Mouse (Mus musculus) heart, postnatal 10 days (tissue): ENCODE measurements around the gene Socs5. TPM values are rescaled to one million over a fixed set of nuclear protein-coding genes. Genes with fewer than 3 reads are reported as not detected.
A peak's percentile ranks its signal among the peaks of the same experiment; 100 is the strongest.

Source experiments
- DNase-seq, 2 experiments: peaks; one replicate each; pipeline ENCODE4 v3.0.0; 2021
- intact Hi-C: fragments of 180-260 bp; cut with DNase I; formaldehyde crosslinking; loops from one replicate; pipeline ENCODE4 v1.15.1; 2025
- total RNA-seq, 2 experiments: library from RNA; stranded (reverse); gene quantifications; 2 replicates each; pipeline ENCODE4 v1.2.3; 2021

Socs5 gene
- total RNA-seq, 2 experiments from 2014 or later, result 30.7 to 32.0 TPM

DNA sequence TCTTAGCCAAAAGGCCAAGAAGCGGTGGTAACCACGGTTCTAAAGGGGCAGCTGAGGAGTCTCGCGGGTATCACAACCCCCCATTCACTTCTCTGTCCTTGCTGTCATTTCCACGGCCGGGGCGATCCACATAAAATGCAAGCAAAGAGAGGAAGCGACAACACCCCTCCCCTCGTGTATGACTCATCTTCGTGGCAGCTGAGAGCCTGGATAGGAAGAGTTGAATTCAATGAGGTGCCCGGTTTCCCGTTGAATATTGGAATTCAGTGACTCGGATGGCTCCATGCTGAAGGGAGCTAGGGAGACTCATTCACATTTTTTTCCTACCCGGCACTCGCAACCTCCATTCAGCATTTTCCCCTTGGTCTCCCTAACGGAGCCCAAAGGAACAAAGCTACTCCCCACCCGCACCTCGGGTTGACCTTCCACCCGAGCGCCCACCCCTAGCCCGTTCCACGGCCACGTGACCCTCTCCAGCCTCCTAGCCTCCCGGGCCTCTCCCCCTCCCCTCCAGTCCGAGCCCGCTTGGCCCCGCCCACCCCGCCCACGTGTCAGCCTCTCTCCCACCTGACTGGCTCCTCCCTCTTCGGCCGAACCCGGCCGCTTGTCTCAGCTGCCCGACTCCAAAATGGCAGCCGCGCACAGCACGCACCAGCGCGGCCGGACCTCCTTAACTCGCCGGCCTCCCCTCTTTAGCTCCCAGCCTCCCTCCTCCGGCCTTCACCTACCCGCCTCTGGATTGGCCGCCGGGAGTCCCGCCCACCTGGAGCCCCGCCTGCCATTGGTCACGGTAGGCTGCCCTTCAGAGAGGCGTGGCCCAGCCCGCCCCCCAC is 572 bp upstream of the Socs5 start:
- intact Hi-C loops, result loop anchor here (5.0 kb wide), 3 partner anchors 50 to 140 kb away; no protein-coding TSS in a partner anchor

DNA sequence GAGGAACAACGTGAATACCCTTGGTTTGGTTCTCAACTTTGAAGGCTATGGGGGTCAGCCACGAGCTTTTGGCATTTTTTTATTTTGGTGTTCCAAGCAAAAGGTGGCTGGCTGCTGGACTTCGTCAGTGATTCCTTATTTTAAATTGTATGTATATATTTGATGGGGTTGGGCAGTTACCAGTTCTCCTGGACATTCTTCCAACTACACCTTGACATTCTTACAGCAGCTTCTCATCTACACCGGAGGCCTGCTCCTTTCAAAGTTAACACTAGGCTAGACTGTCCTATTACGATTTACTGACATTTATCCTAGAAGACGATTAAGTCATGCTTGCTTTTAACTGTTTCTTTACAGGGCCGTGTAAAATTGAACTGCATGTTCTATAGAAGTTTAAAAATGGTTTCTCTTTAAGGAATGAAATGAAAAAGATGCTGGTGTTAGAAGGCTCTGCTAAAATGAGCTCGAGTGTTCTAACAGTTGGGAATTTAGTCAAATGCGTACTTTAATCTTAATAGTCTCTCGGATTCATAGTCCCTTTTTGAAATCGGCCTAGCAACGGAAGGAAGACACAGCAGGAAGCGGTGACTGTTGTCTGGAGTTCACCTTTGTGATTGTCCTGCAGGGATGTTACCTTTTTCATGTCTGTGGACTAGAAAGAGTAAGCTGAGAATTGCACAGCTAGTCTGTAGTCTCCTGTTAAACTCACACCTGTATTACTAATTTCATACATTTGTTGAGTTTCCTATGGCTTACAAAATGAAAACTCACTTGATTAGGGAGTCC is 1.2 kb downstream of the Socs5 start:
- intact Hi-C loops, result loop anchor here (5.0 kb wide), 3 partner anchors 51 to 139 kb away; no protein-coding TSS in a partner anchor
- DNase-seq, result no peak

More for the DNA sequence above, 572 bp upstream of the Socs5 start:
- DNase-seq, result peak; percentile 98

DNA sequence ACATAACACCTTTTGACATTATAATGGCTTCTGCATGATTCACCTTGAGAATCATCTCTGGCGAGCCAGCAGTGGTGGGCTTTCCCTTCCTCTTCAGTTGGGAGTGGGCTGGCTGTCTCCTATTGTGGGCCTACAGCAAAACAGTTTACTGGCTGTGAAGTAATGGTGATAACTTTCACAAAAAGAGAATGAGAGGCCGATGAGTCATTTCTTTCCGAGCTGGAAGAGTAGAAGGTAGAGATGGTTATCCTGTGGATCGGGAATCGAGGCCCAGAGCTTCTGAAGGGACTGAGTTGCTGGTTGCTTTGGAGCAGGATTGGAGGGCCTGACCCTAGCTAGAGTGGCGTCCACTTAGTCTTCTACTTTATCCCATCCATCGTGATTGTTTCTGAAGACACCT is 2.0 kb downstream of the Socs5 start:
- DNase-seq, result no peak
- intact Hi-C loops, result loop anchor here (5.0 kb wide), 3 partner anchors 52 to 138 kb away; no protein-coding TSS in a partner anchor

DNA sequence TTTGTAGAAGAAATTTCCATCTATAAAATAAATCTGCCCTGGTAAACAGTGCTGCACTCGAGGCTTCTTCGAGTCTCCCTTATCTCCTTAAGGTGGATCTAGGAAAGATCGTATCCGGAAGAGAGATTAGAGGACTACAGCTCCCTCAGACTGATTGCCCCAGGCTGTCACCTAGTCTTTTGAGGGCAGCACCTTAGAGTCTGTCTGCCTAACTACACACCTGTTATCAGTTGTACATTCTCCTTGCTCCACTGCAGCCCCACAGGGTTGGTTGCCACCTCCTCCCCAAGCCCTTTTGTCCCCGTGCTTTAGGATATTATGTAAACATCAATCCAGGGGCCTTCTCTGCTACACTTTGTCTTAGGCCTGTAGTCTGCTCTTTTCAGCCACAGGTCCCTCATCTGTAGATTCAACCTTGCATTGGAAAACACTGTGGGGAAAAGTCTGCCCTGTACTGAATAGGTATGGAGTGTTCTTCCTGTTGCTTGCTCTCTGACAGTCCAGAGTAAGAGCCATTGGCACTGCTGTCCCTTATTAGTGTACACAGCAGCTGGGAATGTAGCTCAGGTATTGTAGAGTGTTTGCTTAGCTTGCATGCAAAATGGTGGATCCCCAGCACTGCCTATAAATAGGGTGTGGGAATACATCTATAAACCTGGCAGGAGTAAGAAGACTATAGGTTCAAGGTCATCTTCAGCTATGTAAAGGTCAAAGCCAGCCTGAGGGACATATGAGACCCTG is 5.5 kb downstream of the Socs5 start:
- DNase-seq, result no peak
- intact Hi-C loops, result no loop called here

DNA sequence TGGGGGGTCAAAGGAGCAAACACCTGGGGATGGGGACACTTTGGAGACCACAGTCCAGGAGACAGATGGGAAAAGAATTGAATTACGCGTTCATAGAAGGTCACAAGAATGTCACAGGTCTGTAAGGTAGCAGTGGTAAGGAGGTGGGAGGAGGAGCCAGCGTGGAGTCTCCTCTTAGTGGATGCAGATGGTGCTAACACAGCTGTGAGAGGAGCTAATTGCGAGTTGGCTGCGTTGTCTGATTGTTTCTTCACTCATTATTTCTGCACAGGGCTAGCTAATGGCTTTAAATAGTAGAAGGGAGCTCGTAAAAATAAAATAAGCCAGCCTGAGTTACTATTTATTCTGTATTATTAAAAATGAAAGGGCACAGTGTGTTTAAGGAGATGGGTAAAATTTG is 8.1 kb downstream of the Socs5 start:
- DNase-seq, result no peak
- intact Hi-C loops, result no loop called here

DNA sequence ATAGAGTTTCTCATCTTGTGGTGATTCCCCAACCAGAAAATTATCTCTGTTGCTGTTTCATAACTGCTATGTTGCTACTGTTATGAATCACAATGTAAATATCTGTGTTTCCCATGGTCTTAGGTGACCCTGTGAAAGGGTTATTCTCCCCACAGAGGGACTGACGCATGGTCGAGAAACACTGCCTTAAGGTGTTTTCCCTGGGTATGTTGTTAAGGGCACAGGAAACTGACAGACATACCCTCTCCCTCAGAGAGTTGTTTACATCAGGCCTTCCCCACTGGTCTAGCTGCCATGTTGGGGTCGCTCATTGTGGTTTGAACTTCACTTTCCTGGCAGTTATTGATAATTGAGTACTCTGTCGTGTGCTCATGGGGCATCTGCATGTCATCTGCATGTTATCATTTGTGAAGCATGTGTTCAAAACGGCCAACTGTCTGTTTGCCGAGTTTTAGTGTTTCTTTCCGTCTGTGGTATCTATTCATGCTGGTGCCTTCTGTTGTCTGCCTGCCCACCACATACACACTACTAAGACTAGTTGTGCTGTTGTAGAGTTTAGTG is 11.6 kb downstream of the Socs5 start:
- no peak for DNase-seq
- intact Hi-C loops, result no loop called here

DNA sequence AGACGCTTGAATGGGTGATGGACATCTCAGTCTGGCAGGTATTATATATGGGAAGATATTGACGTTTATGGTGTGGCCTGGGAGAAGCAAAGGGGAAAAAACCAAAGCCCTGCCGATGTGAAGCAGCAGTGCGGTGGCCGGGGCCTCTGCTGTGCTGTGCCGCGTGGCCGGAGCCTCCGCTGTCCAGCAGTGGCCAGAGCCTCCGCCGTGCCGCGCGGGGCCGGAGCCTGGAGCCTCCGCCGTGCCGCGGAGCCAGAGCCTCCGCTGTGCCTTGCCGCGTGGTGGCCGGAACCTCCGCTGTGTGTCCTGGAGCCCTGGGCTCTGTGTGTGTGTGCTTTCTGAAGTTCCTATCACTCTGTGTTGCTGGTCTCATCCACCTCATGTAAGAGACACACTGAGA is 17.9 kb downstream of the Socs5 start:
- intact Hi-C loops, result loop anchor here (5.0 kb wide), 1 partner anchor 122 kb away; no protein-coding TSS in a partner anchor
- no peak for DNase-seq

DNA sequence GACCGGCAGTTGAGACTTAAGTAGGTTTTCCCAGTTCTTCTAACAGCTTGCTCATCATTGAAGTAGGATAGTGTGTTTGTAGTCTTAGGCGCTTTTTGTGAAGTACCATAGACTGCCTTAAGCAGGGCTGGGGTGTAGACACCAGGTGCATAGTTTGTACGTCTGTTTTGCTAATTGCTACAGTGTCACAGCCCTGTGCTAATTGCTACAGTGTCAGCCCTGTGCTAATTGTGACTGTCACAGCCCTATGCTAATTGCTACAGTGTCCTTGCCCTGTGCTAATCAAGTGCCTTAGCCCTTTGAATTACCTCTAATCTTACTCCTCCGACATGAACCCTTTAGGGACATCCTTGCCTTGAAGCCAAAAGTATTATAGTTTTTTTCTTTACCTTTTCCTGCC is 24.8 kb downstream of the Socs5 start:
- intact Hi-C loops, result no loop called here
- no peak for DNase-seq

DNA sequence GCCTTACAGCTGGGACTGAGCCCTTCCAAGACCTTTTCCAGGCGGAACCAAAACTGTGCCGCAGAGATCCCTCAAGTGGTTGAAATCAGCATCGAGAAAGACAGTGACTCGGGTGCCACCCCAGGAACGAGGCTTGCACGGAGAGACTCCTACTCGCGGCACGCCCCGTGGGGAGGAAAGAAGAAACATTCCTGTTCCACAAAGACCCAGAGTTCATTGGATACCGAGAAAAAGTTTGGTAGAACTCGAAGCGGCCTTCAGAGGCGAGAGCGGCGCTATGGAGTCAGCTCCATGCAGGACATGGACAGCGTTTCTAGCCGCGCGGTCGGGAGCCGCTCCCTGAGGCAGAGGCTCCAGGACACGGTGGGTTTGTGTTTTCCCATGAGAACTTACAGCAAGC is 26.3 kb downstream of the Socs5 start:
- intact Hi-C loops, result no loop called here
- peak in 1 of 2 experiments; percentile 42 for DNase-seq

DNA sequence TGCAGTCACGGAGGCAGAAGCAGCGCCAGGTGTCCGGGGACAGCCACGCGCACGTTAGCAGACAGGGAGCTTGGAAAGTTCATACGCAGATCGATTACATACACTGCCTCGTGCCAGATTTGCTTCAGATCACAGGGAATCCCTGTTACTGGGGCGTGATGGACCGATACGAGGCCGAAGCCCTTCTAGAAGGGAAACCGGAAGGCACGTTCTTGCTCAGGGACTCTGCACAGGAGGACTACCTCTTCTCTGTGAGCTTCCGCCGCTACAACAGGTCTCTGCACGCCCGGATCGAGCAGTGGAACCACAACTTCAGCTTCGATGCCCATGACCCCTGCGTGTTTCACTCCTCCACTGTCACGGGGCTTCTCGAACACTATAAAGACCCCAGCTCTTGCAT is 27.2 kb downstream of the Socs5 start:
- DNase-seq, result no peak
- intact Hi-C loops, result no loop called here

DNA sequence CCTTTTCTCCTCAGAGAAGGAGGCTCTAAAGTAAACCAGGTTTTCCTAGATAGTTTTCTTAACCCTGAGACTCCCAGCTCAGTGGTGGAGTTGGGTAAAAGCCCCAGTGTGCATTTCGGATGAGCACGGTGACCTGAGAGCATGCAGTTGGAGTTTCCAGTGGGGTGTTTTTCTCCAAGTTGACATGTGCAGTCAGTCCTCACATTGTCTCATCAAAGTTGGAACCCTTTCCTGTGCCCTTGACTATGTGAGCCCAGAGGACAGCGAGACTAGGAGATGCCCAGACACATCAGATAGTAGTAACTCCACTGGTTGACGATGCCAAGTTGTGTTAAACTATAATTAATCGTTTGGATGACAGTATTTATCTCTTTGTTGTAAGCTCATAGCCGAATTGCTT is 28.3 kb downstream of the Socs5 start:
- no peak for DNase-seq
- intact Hi-C loops, result no loop called here

DNA sequence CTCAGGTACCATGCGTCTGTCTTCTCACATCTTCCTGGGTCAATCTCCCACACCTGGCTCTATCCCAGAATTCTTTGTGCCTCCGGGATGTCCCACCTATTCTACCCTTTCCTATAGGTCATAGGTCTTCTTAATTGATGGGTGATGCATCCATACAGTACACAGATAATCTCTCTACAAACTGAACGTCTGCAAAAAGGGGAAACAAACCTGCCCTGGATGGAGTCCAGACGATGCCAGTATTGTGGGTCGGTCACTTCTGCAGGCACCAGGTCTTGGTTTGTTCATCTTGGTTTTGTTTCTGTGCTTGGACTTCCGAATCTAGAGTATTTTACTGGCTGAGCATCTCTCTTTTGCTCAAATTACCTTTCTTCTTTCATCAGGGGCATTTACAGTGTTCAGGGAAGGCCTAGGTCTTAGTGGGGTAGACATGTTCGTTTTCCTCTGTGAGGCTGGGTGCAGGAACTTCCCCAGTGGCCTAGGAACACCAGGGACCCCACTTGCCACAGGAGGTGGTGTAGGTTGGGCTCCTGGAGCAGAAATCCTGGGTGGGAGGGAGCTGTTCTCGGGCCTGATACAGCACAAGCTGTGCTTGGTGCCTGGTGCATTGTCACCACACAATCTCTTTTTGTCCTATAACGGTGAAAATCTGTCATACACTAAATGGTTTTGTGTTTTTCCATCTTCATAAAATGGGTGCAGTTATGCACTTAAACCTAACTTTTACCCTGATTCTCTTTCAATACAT is 33.9 kb downstream of the Socs5 start:
- intact Hi-C loops, result no loop called here
- no peak for DNase-seq

DNA sequence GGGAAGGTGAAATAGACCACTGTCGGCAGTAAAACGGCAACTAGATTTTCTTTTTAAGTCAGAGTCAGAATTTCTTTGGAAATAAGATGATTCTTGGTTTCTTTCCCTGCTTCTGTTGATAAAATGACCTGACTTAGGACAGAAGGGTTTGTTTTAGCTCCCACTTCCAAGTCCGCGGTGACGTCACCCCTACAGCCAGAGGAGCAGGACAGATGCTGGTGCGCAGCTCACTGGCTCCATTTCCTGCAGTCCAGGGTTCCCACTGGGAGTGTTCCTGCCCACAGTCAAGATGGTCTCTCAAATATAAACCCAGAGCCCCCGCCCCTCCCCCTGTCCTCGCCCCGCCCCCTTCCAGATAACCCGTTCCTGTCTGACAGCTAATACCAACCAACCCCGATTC is 34.8 kb downstream of the Socs5 start:
- DNase-seq, result peak; percentile 80
- intact Hi-C loops, result no loop called here

DNA sequence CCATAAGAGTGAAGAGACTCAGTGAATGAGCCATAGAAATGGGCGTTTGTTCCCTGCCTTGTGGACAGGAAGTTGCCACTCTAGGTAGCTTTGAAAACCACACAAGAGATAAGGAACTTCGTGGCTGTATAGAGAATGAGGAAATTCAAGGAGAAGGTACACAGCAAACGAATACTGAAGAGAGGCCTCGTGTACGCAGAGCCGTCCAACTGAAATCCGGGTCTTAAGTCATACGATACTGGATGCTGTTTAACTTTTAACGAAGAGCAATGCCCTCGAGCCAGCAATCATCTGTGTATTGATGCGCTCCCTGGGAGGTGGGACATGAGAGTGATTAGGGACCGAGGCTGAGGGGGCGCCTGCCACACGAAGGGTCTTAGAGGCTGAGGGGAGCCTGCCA is 35.7 kb downstream of the Socs5 start:
- intact Hi-C loops, result no loop called here
- DNase-seq, result no peak

DNA sequence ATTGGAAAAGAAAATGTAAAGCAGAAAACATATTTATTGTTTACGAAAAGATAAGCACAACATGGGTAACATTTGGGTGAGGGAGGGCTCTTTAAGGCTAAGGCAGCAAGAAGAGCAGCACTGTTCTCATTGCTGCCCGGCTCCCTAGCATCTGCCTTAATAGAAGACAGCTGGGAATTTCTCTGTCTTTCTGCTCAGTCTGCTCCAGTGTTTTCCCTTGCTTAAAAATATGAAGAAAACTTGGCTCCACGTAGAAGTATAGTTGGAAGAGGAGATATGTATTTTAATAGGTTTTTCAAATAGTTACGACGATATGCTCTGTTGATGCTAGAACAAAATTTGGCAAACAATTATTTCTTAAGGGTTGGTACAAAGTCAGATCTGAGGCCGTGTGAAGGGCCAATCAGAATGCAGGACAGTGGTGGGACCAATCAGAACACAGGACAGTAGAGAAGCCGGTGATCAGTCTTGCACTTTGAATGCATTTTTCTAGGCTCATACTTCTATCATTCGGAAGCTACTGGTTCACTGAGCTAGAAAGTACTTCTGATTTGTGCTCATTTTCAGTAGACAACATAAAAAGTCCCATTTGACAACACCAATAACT is 39.0 kb downstream of the Socs5 start:
- intact Hi-C loops, result loop anchor here (5.0 kb wide), 1 partner anchor 91 kb away; no protein-coding TSS in a partner anchor
- no peak for DNase-seq

DNA sequence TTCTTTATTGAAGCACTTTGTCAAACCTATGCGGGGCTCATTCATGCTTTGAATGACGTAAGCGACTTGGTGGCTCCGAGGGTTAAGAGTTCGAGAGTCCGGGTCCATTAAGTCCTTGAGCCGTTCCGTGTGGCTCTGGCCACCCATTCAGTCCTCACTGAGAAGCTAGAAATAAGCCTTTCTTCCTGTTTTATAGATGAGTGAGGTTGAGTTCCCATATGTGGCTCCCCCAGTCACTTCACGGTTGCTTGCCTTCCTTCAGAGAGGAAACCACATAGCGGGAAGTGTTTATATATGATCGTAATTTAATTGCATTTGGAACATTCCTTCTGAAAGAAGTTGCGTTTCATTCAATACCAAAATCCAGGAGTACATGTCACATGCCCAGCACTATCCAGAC is 42.3 kb downstream of the Socs5 start:
- intact Hi-C loops, result loop anchor here (5.0 kb wide), 1 partner anchor 88 kb away; no protein-coding TSS in a partner anchor
- DNase-seq, result no peak

DNA sequence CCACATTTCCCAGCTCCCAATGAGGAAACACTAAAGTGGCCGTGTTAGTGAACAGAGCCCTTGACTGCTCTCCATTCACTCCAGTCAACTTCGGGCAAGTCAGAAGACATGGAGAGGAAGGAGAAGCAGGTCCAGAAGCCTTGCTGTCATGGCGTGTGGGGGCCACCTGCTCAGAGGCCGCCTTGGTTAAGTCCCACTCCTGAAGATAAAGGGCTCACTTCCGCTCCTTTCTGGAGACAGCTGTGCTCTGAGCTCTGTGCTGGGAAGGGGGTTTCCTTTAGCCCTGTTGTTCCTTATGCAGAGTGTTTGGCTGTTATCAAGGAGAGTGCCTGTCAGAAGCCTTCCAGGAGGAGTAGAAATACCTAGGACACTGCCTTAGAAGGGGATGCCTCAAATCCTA is 45.5 kb downstream of the Socs5 start:
- no peak for DNase-seq
- intact Hi-C loops, result no loop called here

DNA sequence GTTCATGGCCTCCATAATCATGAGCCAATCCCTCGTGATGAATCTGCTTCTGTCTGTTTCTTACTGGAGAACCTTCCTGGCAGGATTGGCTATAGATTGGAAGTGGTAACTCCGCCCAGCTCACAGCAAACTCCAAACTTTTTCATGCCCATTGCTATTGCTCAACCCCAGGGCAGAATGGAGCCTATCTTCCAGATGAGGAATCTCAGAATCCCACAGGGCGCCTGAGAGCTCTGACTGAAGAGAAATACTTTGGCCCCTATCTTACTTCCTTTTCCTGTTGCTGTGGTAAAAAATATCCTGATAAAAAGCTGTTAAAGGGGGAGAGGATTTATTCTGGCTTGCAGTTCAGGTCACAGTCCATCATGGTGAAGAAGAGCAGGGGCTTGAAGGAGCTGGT is 48.2 kb downstream of the Socs5 start:
- DNase-seq, result peak in 1 of 2 experiments; percentile 22
- intact Hi-C loops, result no loop called here

DNA sequence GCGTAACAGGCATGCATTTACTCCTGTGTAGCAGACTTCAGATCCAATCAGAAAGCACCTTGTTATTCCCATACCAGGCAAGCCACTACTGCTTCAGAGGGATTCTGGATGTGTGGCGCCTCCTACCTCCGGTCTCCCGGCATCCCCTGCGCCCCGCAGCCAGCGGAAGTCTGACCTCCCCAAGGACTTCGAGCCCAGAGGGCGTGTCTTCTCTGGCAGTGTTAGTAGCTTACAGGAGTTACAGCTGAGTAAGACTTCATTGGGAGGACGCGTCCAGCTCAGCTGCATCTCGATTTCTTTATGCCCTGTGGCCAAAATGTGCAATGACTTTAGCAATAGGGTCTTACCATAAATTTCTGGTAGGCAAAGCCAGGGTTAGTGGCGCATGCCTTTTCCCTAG is 50.3 kb downstream of the Socs5 start:
- DNase-seq, result peak in 1 of 2 experiments; percentile 51
- intact Hi-C loops, result no loop called here
